Mouse (Mus musculus) embryonic facial prominence, embryonic 14.5 days (tissue): Measurements from ENCODE around the gene Rreb1. TPM values are rescaled to one million over a fixed set of nuclear protein-coding genes. Genes with fewer than 3 reads are reported as not detected.

Source experiments
- ATAC-seq: fragments of 200-750 bp; cut with Nextera tagmentation; 2 replicates; pipeline ENCODE4 v1.8.0; 2017; ENCODE audit warnings: low read depth, moderate number of reproducible peaks, moderate TSS enrichment
- DNase-seq: peaks from one replicate; pipeline ENCODE4 v3.0.0-alpha.2; 2015; ENCODE audit warnings: low spot score
- H3K27ac ChIP-seq: fragments of 300-500 bp; sonication (generic); replicated peaks from 2 replicates; pipeline ENCODE4 v1.5.1; 2014; ENCODE audit warnings: low read depth, mild to moderate bottlenecking, low read length, moderate library complexity
- H3K27me3 ChIP-seq: fragments of 300-500 bp; sonication (generic); replicated peaks from 2 replicates; pipeline ENCODE4 v1.6.1; 2014; ENCODE audit warnings: low read length; ENCODE audit not compliant: control insufficient read depth, insufficient read depth
- H3K36me3 ChIP-seq: fragments of 300-500 bp; sonication (generic); 2 replicates; pipeline ENCODE4 v1.6.1; 2014; ENCODE audit warnings: low read length, mixed read lengths; ENCODE audit not compliant: control insufficient read depth, insufficient read depth
- H3K4me1 ChIP-seq: fragments of 300-500 bp; sonication (generic); 2 replicates; pipeline ENCODE4 v1.6.1; 2014; ENCODE audit warnings: antibody characterized with exemption, low read length; ENCODE audit not compliant: control insufficient read depth, insufficient read depth
- H3K4me2 ChIP-seq: fragments of 300-500 bp; sonication (generic); 2 replicates; pipeline ENCODE4 v1.6.1; 2014; ENCODE audit warnings: low read depth, mild to moderate bottlenecking, low read length, moderate library complexity, mixed read lengths
- H3K4me3 ChIP-seq: fragments of 300-500 bp; sonication (generic); 2 replicates; pipeline ENCODE4 v1.5.1; 2014; ENCODE audit warnings: low read depth, mild to moderate bottlenecking, low read length
- H3K9ac ChIP-seq: fragments of 300-500 bp; sonication (generic); 2 replicates; pipeline ENCODE4 v1.6.1; 2014; ENCODE audit warnings: low read depth, mild to moderate bottlenecking, low read length, moderate library complexity, mixed read lengths
- H3K9me3 ChIP-seq: fragments of 300-500 bp; sonication (generic); 2 replicates; pipeline ENCODE4 v1.6.1; 2016; ENCODE audit warnings: low read length; ENCODE audit not compliant: control insufficient read depth
- WGBS: fragments of 180-500 bp; shearing (Covaris S2); extraction: QIAGEN DNeasy Blood & Tissue Kit; methylation state at CpG from one replicate; pipeline ENCODE4 v1.1.7; 2014; 5-methylcytosine and 5-hydroxymethylcytosine counted together
- polyA plus RNA-seq: library from polyadenylated mRNA; unstranded; fragments of >200 nt; fragmentation: Nextera tagmentation; extraction: Ambion mirVana; gene quantifications from 2 replicates; pipeline ENCODE4 v1.2.1, GENCODE M21; 2014

The Rreb1 gene
- polyA plus RNA-seq, 1 experiment from 2014 or later, result 20.2 TPM

DNA sequence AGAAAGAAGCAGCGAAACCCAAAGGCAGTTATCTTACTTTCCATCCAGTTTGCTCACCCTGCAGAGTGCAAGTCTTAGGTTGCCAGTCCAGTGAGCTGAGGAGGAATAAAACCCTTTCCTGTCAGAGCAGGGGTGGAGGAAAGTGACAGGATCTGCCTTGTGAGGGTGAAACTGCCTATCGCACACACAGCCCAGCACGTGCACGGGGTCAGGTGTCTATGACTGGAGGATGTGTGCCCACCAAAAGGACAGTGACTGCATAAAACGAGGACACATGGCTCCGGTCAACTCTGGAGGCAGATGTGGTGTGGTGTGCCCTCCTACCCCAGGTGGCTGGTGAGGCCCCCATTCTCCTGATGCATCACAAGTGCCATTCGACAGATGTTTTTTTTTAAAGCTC is 181.7 kb downstream of the Rreb1 start:
- Histone ChIP-seq H3K9me3 (peaks cover 7% of the 10 kb centered on the region; the same call in 1 of the 2 replicates), H3K4me3 (no peak overlapping the region), H3K36me3 (no peaks in the 10 kb centered on the region), H3K27me3 (no peaks in the 10 kb centered on the region), H3K4me2 (no peak overlapping the region), H3K9ac (no peak overlapping the region), H3K4me1 (peaks cover 12% of the 10 kb centered on the region), H3K27ac (no peak overlapping the region)
- no peak for ATAC-seq
- no peak for DNase-seq
- WGBS, result 90% methylated on average over 7 of the region's 7 CpGs

DNA sequence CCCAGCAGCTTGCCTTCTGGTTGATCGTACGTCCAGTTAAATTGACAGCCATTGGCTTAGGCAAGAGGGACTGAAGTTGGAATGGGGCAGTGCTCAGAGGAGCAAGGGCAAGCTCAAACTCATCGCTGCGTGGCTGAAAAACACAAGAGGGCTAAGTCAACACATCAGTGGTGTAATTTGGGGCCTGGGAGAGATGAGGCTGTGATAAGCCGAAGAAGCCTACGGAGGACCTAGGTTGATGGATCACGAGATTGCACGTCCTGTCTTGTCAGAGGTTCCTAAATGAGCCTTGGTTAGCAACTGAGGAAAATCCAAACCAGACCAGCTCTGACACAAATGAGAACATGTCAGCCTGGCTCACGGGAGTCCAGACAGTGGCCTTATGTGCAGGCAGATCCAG is 184.3 kb downstream of the Rreb1 start:
- no peaks in the 10 kb centered on the region for H3K36me3 ChIP-seq
- H3K9me3 ChIP-seq, result peaks cover 7% of the 10 kb centered on the region; the same call in 1 of the 2 replicates
- no peaks in the 10 kb centered on the region for H3K27me3 ChIP-seq
- no peak overlapping the region for H3K27ac ChIP-seq
- 72% methylated on average over 9 of the region's 9 CpGs for WGBS
- H3K4me2 ChIP-seq, result no peak overlapping the region
- peaks cover 23% of the 10 kb centered on the region for H3K4me1 ChIP-seq
- ATAC-seq (no peak), DNase-seq (no peak)
- H3K9ac ChIP-seq, result no peak overlapping the region
- no peak overlapping the region for H3K4me3 ChIP-seq

DNA sequence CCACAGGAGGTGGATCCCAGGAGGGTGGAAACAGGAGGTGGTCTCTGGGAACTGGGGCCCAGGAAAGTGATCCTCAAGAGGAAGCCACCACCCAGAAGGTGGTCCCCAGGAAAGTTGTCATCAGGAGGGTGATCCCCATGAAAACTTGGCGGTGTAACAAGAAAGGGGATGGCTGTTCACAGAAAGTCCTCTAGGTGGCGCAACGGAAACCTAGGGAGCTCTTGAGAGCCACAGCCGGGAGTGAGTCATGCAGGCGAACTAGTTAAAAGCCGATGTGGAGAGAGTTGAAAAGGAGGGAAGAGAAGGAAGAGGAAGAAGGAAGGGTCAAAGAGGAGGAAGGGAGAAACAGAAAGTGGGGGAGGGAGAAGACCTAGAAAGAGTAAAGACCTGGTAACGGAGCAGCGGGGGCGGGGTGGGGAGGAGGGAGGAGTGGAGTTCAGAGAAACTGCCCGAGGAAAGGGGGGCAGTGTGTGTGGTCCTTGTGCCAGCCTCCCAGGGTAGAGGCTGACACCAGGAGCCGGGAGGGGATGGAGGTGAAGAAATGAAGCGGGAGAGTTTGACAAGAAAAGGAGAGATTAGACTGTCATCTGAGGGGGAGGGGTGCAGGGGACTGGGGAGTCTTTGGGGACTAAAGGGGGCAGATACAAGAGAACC is 185.3 kb downstream of the Rreb1 start:
- ATAC-seq, result peak; percentile 59; the same call in 1 of the 2 replicates
- WGBS, result under 1% methylated on average over 12 of the region's 12 CpGs

DNA sequence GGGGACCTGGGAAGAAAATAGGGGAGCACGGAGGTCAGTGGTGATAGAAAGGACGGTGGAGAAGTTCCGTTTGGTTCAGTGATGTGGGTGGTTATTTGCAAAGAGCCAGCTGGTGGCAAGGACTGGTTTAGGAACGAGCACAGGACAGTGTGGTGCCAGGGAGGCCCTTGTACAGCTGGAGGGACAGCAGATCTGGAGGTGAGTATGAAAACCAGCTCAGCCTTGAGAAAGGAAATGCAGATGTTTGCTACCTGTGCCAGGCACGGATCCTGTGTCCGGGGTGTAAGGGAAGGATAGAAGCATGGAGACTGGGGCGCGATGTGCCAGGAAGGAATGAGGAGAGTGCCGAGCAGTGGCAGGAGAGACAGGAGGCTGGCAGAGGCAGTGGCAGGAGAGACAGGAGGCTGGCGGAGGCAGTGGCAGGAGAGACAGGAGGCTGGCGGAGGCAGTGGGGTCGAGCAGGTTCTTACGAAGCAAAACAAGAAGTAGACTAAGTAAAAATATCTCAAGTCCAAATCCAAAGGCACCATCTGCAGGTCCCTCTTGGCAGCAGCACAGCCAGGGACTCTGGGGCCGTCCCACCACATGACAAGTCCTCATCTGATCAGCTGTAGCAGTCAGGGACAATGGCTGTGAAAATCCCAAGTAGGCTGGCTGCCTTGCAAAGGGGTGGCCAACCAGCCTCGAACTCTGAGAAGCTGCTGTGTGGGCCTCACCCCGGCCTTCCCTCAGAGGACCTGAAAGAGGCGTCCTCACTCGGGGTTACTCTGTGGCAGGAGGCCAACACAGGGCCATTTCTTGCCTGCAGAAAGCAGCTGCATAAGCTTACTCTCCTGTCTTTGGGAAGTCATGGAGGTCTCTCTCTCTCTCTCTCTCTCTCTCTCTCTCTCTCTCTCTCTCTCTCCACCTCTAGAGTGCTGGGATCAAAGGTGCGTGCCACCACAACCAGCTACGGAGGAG is 186.2 kb downstream of the Rreb1 start:
- no peak overlapping the region for H3K27ac ChIP-seq
- peak overlapping the region; percentile 68 for H3K4me2 ChIP-seq
- H3K27me3 ChIP-seq, result no peaks in the 10 kb centered on the region
- no peak for ATAC-seq
- H3K9me3 ChIP-seq, result no peaks in the 10 kb centered on the region
- H3K36me3 ChIP-seq, result no peaks in the 10 kb centered on the region
- peak overlapping the region; percentile 44 for H3K4me3 ChIP-seq
- whole genome bisulfite sequencing, result 43% methylated on average over 20 of the region's 20 CpGs
- peak overlapping the region; percentile 65 for H3K9ac ChIP-seq
- no peak for DNase-seq
- H3K4me1 ChIP-seq, result peaks cover 24% of the 10 kb centered on the region

More for the DNA sequence above, 185.3 kb downstream of the Rreb1 start:
- DNase-seq, result peak; percentile 92
- H3K4me3 ChIP-seq, result peak overlapping the region; percentile 44
- H3K9ac ChIP-seq, result peak overlapping the region; percentile 65
- H3K4me1 ChIP-seq, result peaks cover 24% of the 10 kb centered on the region
- no peaks in the 10 kb centered on the region for H3K36me3 ChIP-seq
- H3K27me3 ChIP-seq, result no peaks in the 10 kb centered on the region
- H3K9me3 ChIP-seq, result peaks cover 2% of the 10 kb centered on the region; the same call in 1 of the 2 replicates
- H3K4me2 ChIP-seq, result peak overlapping the region; percentile 68
- no peak overlapping the region for H3K27ac ChIP-seq

DNA sequence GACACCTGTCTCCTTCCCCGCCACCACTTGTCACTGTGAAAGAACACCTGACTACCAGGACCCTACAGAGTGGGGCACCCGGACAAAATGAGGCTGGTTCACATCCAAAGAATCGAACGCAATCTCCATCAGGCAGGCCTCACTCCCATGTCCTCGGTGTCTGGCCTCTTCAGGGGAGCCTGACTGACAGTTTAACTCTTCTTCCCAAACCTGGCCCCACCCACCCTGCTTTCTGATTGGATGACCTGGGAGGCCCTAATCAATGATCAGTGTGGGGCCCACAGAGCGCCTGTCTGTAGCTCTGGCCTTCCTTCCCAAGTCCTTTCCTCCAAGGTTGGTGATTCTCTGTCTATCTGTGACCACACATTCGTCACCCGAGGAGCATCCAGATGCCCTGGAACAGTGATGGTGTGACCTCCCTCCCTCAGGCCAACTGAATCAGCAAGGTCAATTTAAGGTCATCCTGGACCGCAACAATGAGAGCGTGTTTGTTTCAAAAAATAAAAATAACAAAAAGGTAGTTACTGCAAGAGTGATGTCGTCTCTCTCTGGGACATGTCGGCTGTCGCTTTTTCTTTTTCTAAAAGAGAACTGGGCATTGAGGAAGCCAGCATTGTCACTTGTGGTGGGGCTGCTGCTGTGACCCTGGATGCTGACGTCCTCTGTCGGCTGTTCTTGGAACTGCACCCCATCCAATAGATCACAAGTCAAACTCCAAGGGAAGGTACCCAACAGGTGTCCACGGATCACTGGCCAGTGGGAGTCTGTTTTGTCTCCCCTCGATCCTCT is 187.1 kb downstream of the Rreb1 start:
- Histone ChIP-seq H3K9ac (no peak overlapping the region), H3K4me2 (no peak overlapping the region), H3K27me3 (no peaks in the 10 kb centered on the region), H3K9me3 (no peaks in the 10 kb centered on the region), H3K36me3 (no peaks in the 10 kb centered on the region), H3K4me1 (peaks cover 24% of the 10 kb centered on the region), H3K4me3 (no peak overlapping the region), H3K27ac (no peak overlapping the region)
- DNase-seq, result no peak
- 47% methylated on average over 17 of the region's 17 CpGs for WGBS
- ATAC-seq, result no peak

DNA sequence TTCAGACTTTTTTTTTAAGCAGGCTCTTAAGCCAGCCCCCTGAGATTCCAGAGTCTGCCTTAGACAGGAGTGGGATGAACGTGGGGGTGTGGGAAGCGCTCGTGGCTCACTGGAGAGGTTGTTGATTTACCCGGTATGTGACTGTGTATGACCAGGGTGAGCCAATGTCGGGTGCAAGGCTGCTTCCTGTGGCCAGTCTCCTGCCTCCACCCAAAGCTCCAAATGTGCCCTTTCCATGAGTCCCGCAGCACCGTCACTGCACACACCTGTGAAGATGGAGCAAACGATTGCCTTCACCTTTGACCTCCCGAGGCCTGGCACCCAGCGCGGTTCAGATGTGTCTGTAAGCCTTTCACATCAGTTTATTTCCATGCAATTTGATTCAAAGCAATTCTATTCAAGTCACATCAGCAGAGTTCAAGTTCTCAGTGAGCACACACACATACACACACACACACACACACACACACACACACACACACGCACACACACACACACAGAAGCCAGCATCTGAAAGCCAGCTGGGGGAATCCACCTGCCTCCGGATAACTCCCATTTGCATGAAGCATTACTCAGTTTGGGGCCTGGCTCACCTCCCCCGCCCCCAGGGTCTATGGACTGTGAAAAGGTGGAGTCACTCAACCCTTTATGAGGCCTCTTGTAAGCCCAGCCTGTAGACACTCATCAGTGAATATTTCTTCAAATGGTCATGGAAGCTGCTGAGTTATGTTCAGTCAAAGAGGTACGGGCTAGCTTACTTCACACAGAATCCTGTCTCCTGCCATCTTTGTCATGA is 188.3 kb downstream of the Rreb1 start:
- WGBS, result 66% methylated on average over 15 of the region's 15 CpGs
- no peak for DNase-seq
- Histone ChIP-seq H3K27me3 (no peaks in the 10 kb centered on the region), H3K9ac (no peak overlapping the region), H3K9me3 (no peaks in the 10 kb centered on the region), H3K36me3 (no peaks in the 10 kb centered on the region), H3K27ac (no peak overlapping the region), H3K4me3 (no peak overlapping the region), H3K4me1 (peaks cover 24% of the 10 kb centered on the region), H3K4me2 (peak overlapping the region; percentile 19; the same call in 1 of the 2 replicates)
- no peak for ATAC-seq

DNA sequence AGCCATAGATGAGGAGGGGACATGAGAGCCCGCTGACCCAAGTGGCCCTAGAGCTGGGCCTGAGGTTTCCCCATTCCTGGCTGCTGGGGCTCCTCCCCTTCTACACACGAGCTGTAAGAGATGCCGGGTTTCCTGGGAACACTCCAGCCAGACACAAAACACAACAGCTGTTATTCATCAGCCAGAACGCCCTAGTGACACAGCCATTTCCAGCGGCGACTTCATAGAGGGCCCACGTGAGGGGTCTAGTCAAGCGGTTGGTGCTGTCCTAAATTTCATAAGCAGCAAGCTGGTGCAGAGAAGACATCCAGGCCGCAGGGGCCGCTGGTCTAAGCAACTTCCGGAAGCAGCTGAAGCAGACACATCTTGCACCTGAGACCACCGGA is 188.8 kb downstream of the Rreb1 start:
- peaks cover 24% of the 10 kb centered on the region for H3K4me1 ChIP-seq
- DNase-seq (peak; percentile 86), ATAC-seq (peak; percentile 68)
- WGBS, result 20% methylated on average over 12 of the region's 12 CpGs
- H3K27ac ChIP-seq, result no peak overlapping the region
- H3K9ac ChIP-seq, result no peak overlapping the region
- no peaks in the 10 kb centered on the region for H3K27me3 ChIP-seq
- peak overlapping the region; percentile 19 for H3K4me2 ChIP-seq
- H3K9me3 ChIP-seq, result no peaks in the 10 kb centered on the region
- no peak overlapping the region for H3K4me3 ChIP-seq
- no peaks in the 10 kb centered on the region for H3K36me3 ChIP-seq
